Mouse (Mus musculus): ENCODE data around the gene Kcnj10. TPM values are rescaled to one million over a fixed set of nuclear protein-coding genes. Genes with fewer than 3 reads are reported as not detected.
A peak's percentile ranks its signal among the peaks of the same experiment; 100 is the strongest.

Kcnj10 gene
- polyA plus RNA-seq, 1 experiment from 2014 or later: 0.15 TPM

DNA sequence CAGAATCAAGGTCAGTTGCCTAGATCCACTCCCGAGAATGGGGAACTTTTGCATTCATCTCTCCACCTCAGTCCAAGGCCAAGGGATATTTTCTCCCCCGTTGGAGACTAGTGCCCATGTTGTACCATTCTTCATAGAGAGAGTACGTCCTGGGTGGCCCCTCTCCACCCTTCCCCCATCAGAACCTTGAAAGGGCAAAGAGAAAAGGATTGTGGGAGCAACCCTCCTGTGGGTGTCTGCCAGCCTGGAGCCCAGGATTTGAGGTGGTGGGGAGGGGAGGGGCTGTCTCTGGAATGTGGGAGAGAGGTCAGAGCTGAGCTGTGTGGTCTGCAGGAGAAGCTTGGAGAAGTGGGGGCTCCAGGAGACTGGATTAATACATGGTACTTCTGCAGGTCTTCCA is 2.9 kb downstream of the Kcnj10 start:
- DNase-seq (ENCODE audit: low spot score): no peak
- Histone ChIP-seq H3K9me3 (no peaks in the 10 kb centered on the region), H3K27ac (replicated peaks) (no peak overlapping the region), H3K4me1 (peaks cover 15% of the 10 kb centered on the region), H3K27me3 (replicated peaks; ENCODE audit: low read depth, poor library complexity, severe bottlenecking) (peaks cover 54% of the 10 kb centered on the region), H3K4me3 (no peak overlapping the region), H3K36me3 (replicated peaks) (no peaks in the 10 kb centered on the region)
- 59% methylated on average over 3 of the region's 3 CpGs for WGBS

DNA sequence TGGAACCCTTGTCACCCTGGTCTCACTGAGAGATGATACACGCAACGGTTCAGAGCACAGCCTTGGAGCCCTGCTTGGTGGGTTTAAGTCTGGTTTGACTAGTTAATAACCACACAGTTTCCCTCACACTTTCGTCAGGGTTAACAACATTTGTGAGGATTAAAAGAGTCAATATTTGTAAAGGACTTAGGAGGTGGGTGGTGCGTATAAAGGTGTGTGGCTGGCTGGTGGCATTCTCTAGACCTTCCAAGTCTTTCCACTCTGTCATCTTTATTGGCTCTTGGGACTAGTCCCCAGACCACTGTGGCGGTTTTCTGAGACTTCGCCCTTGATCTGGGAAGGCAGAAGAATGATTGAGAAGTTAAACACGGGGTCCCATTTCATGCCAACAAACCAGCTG is 3.8 kb downstream of the Kcnj10 start:
- peaks cover 24% of the 10 kb centered on the region for H3K4me1 ChIP-seq
- H3K9me3 ChIP-seq: no peaks in the 10 kb centered on the region
- H3K4me3 ChIP-seq: no peak overlapping the region
- H3K36me3 ChIP-seq (replicated peaks): no peaks in the 10 kb centered on the region
- 84% methylated on average over 7 of the region's 7 CpGs for WGBS
- no peak for DNase-seq (ENCODE audit: low spot score)
- no peak overlapping the region for H3K27ac ChIP-seq (replicated peaks)
- peaks cover 54% of the 10 kb centered on the region for H3K27me3 ChIP-seq (replicated peaks; ENCODE audit: low read depth, poor library complexity, severe bottlenecking)

GRCm38 (mm10) chr1:172346707-172347106 is 5.7 kb downstream of the Kcnj10 start:
- H3K4me3 ChIP-seq: no peak overlapping the region
- H3K27me3 ChIP-seq (replicated peaks; ENCODE audit: low read depth, poor library complexity, severe bottlenecking): peaks cover 54% of the 10 kb centered on the region
- no peaks in the 10 kb centered on the region for H3K36me3 ChIP-seq (replicated peaks)
- 88% methylated on average over 10 of the region's 10 CpGs for WGBS
- H3K27ac ChIP-seq (replicated peaks): no peak overlapping the region
- H3K9me3 ChIP-seq: no peaks in the 10 kb centered on the region
- peaks cover 31% of the 10 kb centered on the region for H3K4me1 ChIP-seq
- no peak for DNase-seq (ENCODE audit: low spot score)

DNA sequence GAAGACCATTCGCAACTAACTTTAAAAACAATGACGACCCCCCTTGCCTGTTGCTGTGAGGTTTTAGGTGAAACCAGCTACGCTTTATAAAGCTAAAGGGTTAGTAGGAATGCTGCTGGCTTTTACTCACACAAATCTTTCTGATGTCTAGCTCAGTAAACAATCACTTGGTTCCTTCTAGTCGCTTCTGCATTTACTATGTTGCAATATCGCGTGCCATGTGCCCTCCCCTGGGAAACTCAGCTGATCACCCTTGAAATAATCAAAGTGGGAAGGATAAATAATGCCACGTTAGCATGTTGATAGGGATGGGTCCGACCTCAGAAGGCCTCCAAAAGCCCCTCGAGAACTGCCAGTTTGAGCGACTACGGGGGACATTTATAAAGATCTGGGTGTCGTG is 6.4 kb downstream of the Kcnj10 start:
- peaks cover 33% of the 10 kb centered on the region for H3K4me1 ChIP-seq
- no peak overlapping the region for H3K4me3 ChIP-seq
- H3K27me3 ChIP-seq (replicated peaks; ENCODE audit: low read depth, poor library complexity, severe bottlenecking): peaks cover 54% of the 10 kb centered on the region
- WGBS: 88% methylated on average over 12 of the region's 12 CpGs
- H3K27ac ChIP-seq (replicated peaks): no peak overlapping the region
- H3K36me3 ChIP-seq (replicated peaks): no peaks in the 10 kb centered on the region
- no peaks in the 10 kb centered on the region for H3K9me3 ChIP-seq
- DNase-seq (ENCODE audit: low spot score): no peak

GRCm38 (mm10) chr1:172349504-172349903 is 8.5 kb downstream of the Kcnj10 start:
- WGBS: 48% methylated on average over 5 of the region's 5 CpGs
- H3K27ac ChIP-seq (replicated peaks): peak overlapping the region; percentile 82
- peaks cover 30% of the 10 kb centered on the region for H3K4me1 ChIP-seq
- no peak for DNase-seq (ENCODE audit: low spot score)
- no peaks in the 10 kb centered on the region for H3K36me3 ChIP-seq (replicated peaks)
- H3K9me3 ChIP-seq: no peaks in the 10 kb centered on the region
- H3K27me3 ChIP-seq (replicated peaks; ENCODE audit: low read depth, poor library complexity, severe bottlenecking): peaks cover 61% of the 10 kb centered on the region
- no peak overlapping the region for H3K4me3 ChIP-seq

DNA sequence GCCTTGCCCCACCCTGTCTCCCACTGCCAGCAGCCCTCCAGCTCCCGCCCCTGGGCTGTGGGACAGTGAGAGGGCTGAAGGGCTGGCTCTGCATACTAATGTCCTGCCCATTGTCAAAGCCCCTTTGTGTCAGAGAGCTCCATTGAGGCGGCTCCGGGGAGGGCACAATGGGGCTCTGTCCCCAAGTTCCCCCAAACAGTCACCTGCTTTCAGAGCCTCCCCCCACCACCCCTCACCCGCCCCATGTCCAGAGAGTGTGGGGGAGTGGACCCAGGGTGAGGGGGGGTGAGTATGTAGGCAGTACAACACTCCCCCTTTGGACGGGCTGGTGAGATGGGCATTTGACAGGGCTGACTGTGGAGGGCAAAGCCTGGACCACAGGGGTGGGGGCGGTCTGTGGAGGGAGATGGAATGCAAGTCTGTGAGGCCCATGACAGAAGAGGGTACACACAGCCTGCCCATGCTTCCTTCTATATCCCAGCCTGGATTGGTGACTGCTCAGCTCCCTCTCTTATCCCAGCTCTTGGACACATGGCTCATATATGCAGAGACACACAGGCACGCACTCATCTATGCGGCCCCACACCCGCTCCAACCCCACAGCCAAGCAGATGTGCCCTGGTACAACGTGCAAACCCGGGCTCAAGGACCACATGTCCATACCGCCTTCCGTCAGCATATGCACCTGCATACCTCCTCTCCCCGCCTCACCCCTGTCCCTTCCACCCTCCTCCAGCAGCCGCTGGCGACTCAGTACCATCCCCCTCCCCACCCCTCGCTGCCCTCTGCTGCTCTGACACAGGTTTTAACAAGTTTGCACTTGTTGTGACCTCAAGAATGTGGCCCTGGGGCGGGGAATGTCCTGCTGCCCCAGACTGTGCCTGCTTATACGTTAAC is 9.2 kb downstream of the Kcnj10 start:
- H3K9me3 ChIP-seq: no peaks in the 10 kb centered on the region
- peak overlapping the region; percentile 82 for H3K27ac ChIP-seq (replicated peaks)
- peak overlapping the region; percentile 23; the same call in 1 of the 2 replicates for H3K4me3 ChIP-seq
- peaks cover 68% of the 10 kb centered on the region for H3K27me3 ChIP-seq (replicated peaks; ENCODE audit: low read depth, poor library complexity, severe bottlenecking)
- no peaks in the 10 kb centered on the region for H3K36me3 ChIP-seq (replicated peaks)
- WGBS: 5% methylated on average over 19 of the region's 19 CpGs
- peak; percentile 81 for DNase-seq (ENCODE audit: low spot score)
- peaks cover 31% of the 10 kb centered on the region for H3K4me1 ChIP-seq

- H3K4me3 ChIP-seq: no peak overlapping the region
- 79% methylated on average over 6 of the region's 6 CpGs for WGBS
- no peaks in the 10 kb centered on the region for H3K36me3 ChIP-seq (replicated peaks)
- peaks cover 38% of the 10 kb centered on the region for H3K4me1 ChIP-seq
- H3K9me3 ChIP-seq: no peaks in the 10 kb centered on the region
- peak overlapping the region; percentile 82; the same call in 1 of the 2 replicates for H3K27ac ChIP-seq (replicated peaks)
- H3K27me3 ChIP-seq (replicated peaks; ENCODE audit: low read depth, poor library complexity, severe bottlenecking): peaks cover 72% of the 10 kb centered on the region
- DNase-seq (ENCODE audit: low spot score): no peak
Measured at GRCm38 (mm10) chr1:172352001-172352400, 11.0 kb downstream of the Kcnj10 start.

- no peak overlapping the region for H3K4me3 ChIP-seq
- no peaks in the 10 kb centered on the region for H3K36me3 ChIP-seq (replicated peaks)
- peaks cover 76% of the 10 kb centered on the region for H3K27me3 ChIP-seq (replicated peaks; ENCODE audit: low read depth, poor library complexity, severe bottlenecking)
- H3K4me1 ChIP-seq: peaks cover 38% of the 10 kb centered on the region
- H3K27ac ChIP-seq (replicated peaks): no peak overlapping the region
- H3K9me3 ChIP-seq: no peaks in the 10 kb centered on the region
- no peak for DNase-seq (ENCODE audit: low spot score)
- WGBS: 85% methylated on average over 3 of the region's 3 CpGs
Measured at GRCm38 (mm10) chr1:172352453-172352852, 11.4 kb downstream of the Kcnj10 start.

DNA sequence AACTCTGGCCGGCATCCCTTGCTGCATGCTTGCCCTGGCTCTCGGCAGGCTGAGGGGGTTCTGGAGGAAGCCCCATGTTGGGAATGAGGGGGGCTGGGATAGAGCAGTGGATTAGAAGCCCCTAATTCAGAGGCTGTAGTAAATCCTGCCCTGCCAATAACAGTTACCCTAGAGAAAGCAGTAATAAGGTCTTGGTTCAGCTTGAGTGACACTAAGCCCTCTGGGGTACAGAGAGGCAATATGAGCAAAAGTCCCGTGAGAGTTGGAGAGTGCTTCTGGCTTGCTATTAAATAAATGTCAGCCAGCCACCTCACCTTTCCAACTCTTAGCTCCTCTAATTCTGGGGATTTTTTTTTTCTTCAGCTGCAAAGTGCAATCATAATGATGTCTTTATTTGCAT is 14.3 kb downstream of the Kcnj10 start:
- WGBS: 40% methylated on average over 3 of the region's 3 CpGs
- DNase-seq (ENCODE audit: low spot score): no peak
- peaks cover 78% of the 10 kb centered on the region for H3K27me3 ChIP-seq (replicated peaks; ENCODE audit: low read depth, poor library complexity, severe bottlenecking)
- H3K27ac ChIP-seq (replicated peaks): no peak overlapping the region
- H3K4me1 ChIP-seq: peaks cover 33% of the 10 kb centered on the region
- no peaks in the 10 kb centered on the region for H3K36me3 ChIP-seq (replicated peaks)
- no peak overlapping the region for H3K4me3 ChIP-seq
- H3K9me3 ChIP-seq: no peaks in the 10 kb centered on the region

GRCm38 (mm10) chr1:172357550-172357949 is 16.5 kb downstream of the Kcnj10 start:
- H3K9me3 ChIP-seq: no peaks in the 10 kb centered on the region
- 0% methylated on average over 1 of the region's 1 CpGs for WGBS
- H3K27me3 ChIP-seq (replicated peaks; ENCODE audit: low read depth, poor library complexity, severe bottlenecking): peaks cover 65% of the 10 kb centered on the region
- no peak overlapping the region for H3K4me3 ChIP-seq
- H3K27ac ChIP-seq (replicated peaks): no peak overlapping the region
- DNase-seq (ENCODE audit: low spot score): peak; percentile 62
- peaks cover 18% of the 10 kb centered on the region for H3K4me1 ChIP-seq
- H3K36me3 ChIP-seq (replicated peaks): no peaks in the 10 kb centered on the region

- WGBS: 81% methylated on average over 10 of the region's 10 CpGs
- no peaks in the 10 kb centered on the region for H3K9me3 ChIP-seq
- no peaks in the 10 kb centered on the region for H3K36me3 ChIP-seq (replicated peaks)
- H3K4me1 ChIP-seq: peaks cover 18% of the 10 kb centered on the region
- H3K27ac ChIP-seq (replicated peaks): no peak overlapping the region
- no peak overlapping the region for H3K4me3 ChIP-seq
- DNase-seq (ENCODE audit: low spot score): no peak
- H3K27me3 ChIP-seq (replicated peaks; ENCODE audit: low read depth, poor library complexity, severe bottlenecking): peaks cover 57% of the 10 kb centered on the region
Measured at GRCm38 (mm10) chr1:172358341-172358740, 17.3 kb downstream of the Kcnj10 start.

GRCm38 (mm10) chr1:172364684-172365083 is 23.7 kb downstream of the Kcnj10 start:
- no peak overlapping the region for H3K4me3 ChIP-seq
- WGBS: 14% methylated on average over 6 of the region's 6 CpGs
- no peaks in the 10 kb centered on the region for H3K36me3 ChIP-seq (replicated peaks)
- H3K27ac ChIP-seq (replicated peaks): no peak overlapping the region
- H3K4me1 ChIP-seq: peaks cover 11% of the 10 kb centered on the region; the same call in 1 of the 2 replicates
- H3K9me3 ChIP-seq: no peaks in the 10 kb centered on the region
- peak; percentile 62 for DNase-seq (ENCODE audit: low spot score)
- peaks cover 22% of the 10 kb centered on the region for H3K27me3 ChIP-seq (replicated peaks; ENCODE audit: low read depth, poor library complexity, severe bottlenecking)

GRCm38 (mm10) chr1:172368768-172369418 is 27.9 kb downstream of the Kcnj10 start:
- 30% methylated on average over 23 of the region's 23 CpGs for WGBS
- Histone ChIP-seq H3K4me3 (peak overlapping the region; percentile 26), H3K9me3 (no peaks in the 10 kb centered on the region), H3K27ac (replicated peaks) (no peak overlapping the region), H3K36me3 (replicated peaks) (no peaks in the 10 kb centered on the region), H3K4me1 (peaks cover 11% of the 10 kb centered on the region; the same call in 1 of the 2 replicates), H3K27me3 (replicated peaks; ENCODE audit: low read depth, poor library complexity, severe bottlenecking) (peaks cover 14% of the 10 kb centered on the region)
- peak; percentile 77 for DNase-seq (ENCODE audit: low spot score)
